Mouse (Mus musculus): ENCODE results near the gene Cbs. TPM values are rescaled to one million over a fixed set of nuclear protein-coding genes. Genes with fewer than 3 reads are reported as not detected.

Gene Cbs
- polyA plus RNA-seq (2012; rRNA removed; ENCODE audit: low replicate concordance): 7.8 and 17.6 TPM in 2 replicates

GRCm38 (mm10) chr17:31636942-31637811 is at the start of gene Cbs:
Gene Cbs (minus strand): TSS chr17:31637238.

GRCm38 (mm10) chr17:31677507-31677906 is 40.5 kb upstream of the Cbs start, which contains the start of gene Cryaa:
Gene Cryaa (plus strand): TSS chr17:31677807.

GRCm38 (mm10) chr17:31658468-31659185 is 21.6 kb upstream of the Cbs start, which contains the start of gene U2af1:
Gene U2af1 (minus strand): TSS chr17:31658892.

GRCm38 (mm10) chr17:31564015-31564857 is 72.8 kb downstream of the Cbs start, which contains the start of gene Pknox1:
Gene Pknox1 (plus strand): TSS chr17:31564734.

Other genes with a start within 250 kb of the Cbs start
- gene Wdr4, start 117.3 kb downstream of the Cbs start, polyA plus RNA-seq (2012; rRNA removed; ENCODE audit: low replicate concordance): 33.4 and 47.8 TPM in 2 replicates
- gene Ndufv3, start 117.1 kb downstream of the Cbs start, polyA plus RNA-seq (2012; rRNA removed; ENCODE audit: low replicate concordance): 260 and 402 TPM in 2 replicates
- gene Pknox1, start 72.5 kb downstream of the Cbs start, polyA plus RNA-seq (2012; rRNA removed; ENCODE audit: low replicate concordance): 16.4 and 43.8 TPM in 2 replicates
- 42.8 and 82.0 TPM in 2 replicates for gene U2af1, start 21.7 kb upstream of the Cbs start, polyA plus RNA-seq (2012; rRNA removed; ENCODE audit: low replicate concordance)
- not detected in 2 replicates for gene Cryaa, start 40.6 kb upstream of the Cbs start, polyA plus RNA-seq (2012; rRNA removed; ENCODE audit: low replicate concordance)
- gene Sik1, start 218.6 kb upstream of the Cbs start, polyA plus RNA-seq (2012; rRNA removed; ENCODE audit: low replicate concordance): 17.4 and 35.8 TPM in 2 replicates